Mouse (Mus musculus): ENCODE measurements around the gene Rad51b.

Gene Rad51b

GRCm38 (mm10) chr12:79705501-79706266 lies 408.6 kb downstream of the Rad51b start:
- DNase-seq: no peak

- no peak for DNase-seq
Measured at GRCm38 (mm10) chr12:79707565-79708422, 410.7 kb downstream of the Rad51b start.

GRCm38 (mm10) chr12:79708423-79708733 lies 411.3 kb downstream of the Rad51b start:
- DNase-seq: peak; percentile 66 to 76

- no peak for DNase-seq
Measured at GRCm38 (mm10) chr12:79713286-79713685, 416.2 kb downstream of the Rad51b start.

GRCm38 (mm10) chr12:79714484-79714883 lies 417.4 kb downstream of the Rad51b start:
- DNase-seq: no peak

- peak; percentile 47 to 79 for DNase-seq
Measured at GRCm38 (mm10) chr12:79715506-79716345, 418.6 kb downstream of the Rad51b start.

- DNase-seq: no peak
Measured at GRCm38 (mm10) chr12:79719091-79719846, 422.2 kb downstream of the Rad51b start.

GRCm38 (mm10) chr12:79719847-79720201 lies 422.7 kb downstream of the Rad51b start:
- no peak for DNase-seq

GRCm38 (mm10) chr12:79724875-79725274 lies 427.8 kb downstream of the Rad51b start:
- DNase-seq: no peak

GRCm38 (mm10) chr12:79725711-79726110 lies 428.6 kb downstream of the Rad51b start:
- no peak for DNase-seq

- no peak for DNase-seq
Measured at GRCm38 (mm10) chr12:79726116-79726515, 429.0 kb downstream of the Rad51b start.

GRCm38 (mm10) chr12:79726959-79727358 lies 429.9 kb downstream of the Rad51b start:
- no peak for DNase-seq

GRCm38 (mm10) chr12:79729926-79730506 lies 432.9 kb downstream of the Rad51b start:
- DNase-seq: no peak

- DNase-seq: no peak
Measured at GRCm38 (mm10) chr12:79731905-79732304, 434.8 kb downstream of the Rad51b start.

GRCm38 (mm10) chr12:79732355-79733115 lies 435.5 kb downstream of the Rad51b start:
- DNase-seq: no peak

GRCm38 (mm10) chr12:79735341-79735785 lies 438.3 kb downstream of the Rad51b start:
- DNase-seq: peak in 1 of 2 experiments; percentile 47

GRCm38 (mm10) chr12:79735882-79736281 lies 438.8 kb downstream of the Rad51b start:
- no peak for DNase-seq

- DNase-seq: no peak
Measured at GRCm38 (mm10) chr12:79738700-79739099, 441.6 kb downstream of the Rad51b start.

GRCm38 (mm10) chr12:79739918-79740639 lies 443.0 kb downstream of the Rad51b start:
- DNase-seq: no peak

GRCm38 (mm10) chr12:79742211-79742610 lies 445.1 kb downstream of the Rad51b start:
- no peak for DNase-seq

Measured in lung, postnatal 4 days (tissue).